Mouse (Mus musculus) heart, adult 2 months (tissue): ENCODE results near the gene Pnma1.

Experiments used
- CTCF ChIP-seq: fragments of 200-600 bp; IDR thresholded peaks from 2 replicates; pipeline ENCODE4 v1.8.1; 2022; ENCODE audit warnings: antibody characterized with exemption, mild to moderate bottlenecking, moderate library complexity
- EP300 ChIP-seq: fragments of 200-500 bp; IDR thresholded peaks from 2 replicates; pipeline ENCODE4 v1.6.1; 2011; ENCODE audit warnings: low read depth, low read length, control low read depth; ENCODE audit not compliant: insufficient read depth
- POLR2A ChIP-seq: fragments of 200-500 bp; IDR thresholded peaks from 2 replicates; pipeline ENCODE4 v1.6.1; 2011; ENCODE audit warnings: mild to moderate bottlenecking, low read depth, low read length, control low read depth; ENCODE audit not compliant: insufficient read depth

DNA sequence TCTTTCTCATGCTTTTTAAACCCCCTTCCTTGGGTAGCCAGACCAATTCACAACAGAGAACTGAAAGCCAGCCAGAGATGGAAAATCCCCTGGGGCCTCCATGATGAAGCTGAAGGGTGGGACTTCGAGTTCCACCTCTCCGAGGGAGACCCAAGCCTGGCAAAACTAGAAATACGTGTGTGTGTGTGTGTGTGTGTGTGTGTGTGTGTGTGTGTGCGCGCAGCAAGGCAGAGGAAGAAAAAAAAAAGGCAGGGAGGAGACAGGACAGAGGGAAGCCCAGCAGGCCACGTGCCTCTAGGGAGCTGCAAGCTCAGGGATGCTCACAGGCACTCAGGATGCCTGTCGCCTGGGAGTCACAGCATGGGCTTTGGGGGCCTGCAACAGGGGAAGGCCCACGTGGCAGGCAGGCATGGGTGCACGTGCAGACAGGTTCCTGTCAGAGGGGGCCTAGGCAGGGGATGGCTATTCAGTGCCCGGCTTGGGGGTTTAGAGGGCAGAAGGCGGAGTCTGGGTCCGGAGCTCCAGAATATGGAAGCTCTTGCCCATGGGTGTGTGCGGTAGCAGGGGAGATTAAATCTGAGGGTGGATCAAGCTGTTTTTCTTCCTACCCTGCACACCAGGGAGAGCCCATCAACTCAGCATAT is 28.0 kb upstream of the Pnma1 start:
- TF ChIP-seq EP300: 0 out of 2 replicates have a peak, but pooled peaks have one; percentile 17
- TF ChIP-seq CTCF: no peak
- no peak for TF ChIP-seq POLR2A
